Mouse (Mus musculus): ENCODE measurements around the gene Samd10.

Samd10 gene

GRCm38 (mm10) chr2:181598454-181599351, at the start of gene Samd10:
TSS of gene Samd10 (minus strand) at chr2:181599212.
- DNase-seq: peak; percentile 81

GRCm38 (mm10) chr2:181646626-181647472, 47.8 kb upstream of the Samd10 start:
- no peak for DNase-seq

- no peak for DNase-seq
Measured at GRCm38 (mm10) chr2:181645666-181646065, 46.7 kb upstream of the Samd10 start.

- DNase-seq: peak; percentile 73
Measured at GRCm38 (mm10) chr2:181644361-181644760, 45.3 kb upstream of the Samd10 start.

GRCm38 (mm10) chr2:181635865-181636264, 36.9 kb upstream of the Samd10 start:
- DNase-seq: no peak

GRCm38 (mm10) chr2:181632624-181633023, 33.6 kb upstream of the Samd10 start:
- DNase-seq: no peak

- no peak for DNase-seq
Measured at GRCm38 (mm10) chr2:181628471-181628870, 29.5 kb upstream of the Samd10 start.

- peak; percentile 52 for DNase-seq
Measured at GRCm38 (mm10) chr2:181623401-181623800, 24.4 kb upstream of the Samd10 start.

GRCm38 (mm10) chr2:181618761-181619495, 19.9 kb upstream of the Samd10 start:
- DNase-seq: no peak

- DNase-seq: no peak
Measured at GRCm38 (mm10) chr2:181602367-181602766, 3.4 kb upstream of the Samd10 start.

- DNase-seq: no peak
Measured at GRCm38 (mm10) chr2:181601751-181602145, 2.7 kb upstream of the Samd10 start.

- peak; percentile 98 for DNase-seq
Measured at GRCm38 (mm10) chr2:181600828-181601750, 2.1 kb upstream of the Samd10 start.

GRCm38 (mm10) chr2:181600226-181600758, 1.3 kb upstream of the Samd10 start:
- no peak for DNase-seq

- DNase-seq: no peak
Measured at GRCm38 (mm10) chr2:181597378-181598061, 1.5 kb downstream of the Samd10 start.

GRCm38 (mm10) chr2:181596221-181596960, 2.6 kb downstream of the Samd10 start:
- no peak for DNase-seq

- peak; percentile 74 for DNase-seq
Measured at GRCm38 (mm10) chr2:181594946-181595696, 3.9 kb downstream of the Samd10 start.

GRCm38 (mm10) chr2:181593937-181594336, 5.1 kb downstream of the Samd10 start:
- DNase-seq: no peak

GRCm38 (mm10) chr2:181593042-181593421, 6.0 kb downstream of the Samd10 start:
- peak; percentile 46 for DNase-seq
